Mouse (Mus musculus) liver, embryonic 16.5 days (tissue): ENCODE measurements around the gene Ppia. TPM values are rescaled to one million over a fixed set of nuclear protein-coding genes. Genes with fewer than 3 reads are reported as not detected.

Source experiments
- ATAC-seq: fragments of 200-750 bp; cut with Nextera tagmentation; 2 replicates; pipeline ENCODE4 v1.8.0; 2017; ENCODE audit warnings: low read depth, mild to moderate bottlenecking, moderate number of reproducible peaks, moderate library complexity
- H3K27ac ChIP-seq: fragments of 300-500 bp; sonication (generic); 2 replicates; pipeline ENCODE4 v1.5.1; 2014; ENCODE audit warnings: mild to moderate bottlenecking, low read length
- H3K27me3 ChIP-seq: fragments of 300-500 bp; sonication (generic); 2 replicates; pipeline ENCODE4 v1.6.1; 2014; ENCODE audit warnings: low read depth, low read length, mixed read lengths; ENCODE audit not compliant: control insufficient read depth, insufficient read depth
- H3K36me3 ChIP-seq: fragments of 300-500 bp; sonication (generic); 2 replicates; pipeline ENCODE4 v1.6.1; 2014; ENCODE audit warnings: mild to moderate bottlenecking; ENCODE audit not compliant: control insufficient read depth, insufficient read depth
- H3K4me1 ChIP-seq: fragments of 300-500 bp; sonication (generic); 2 replicates; pipeline ENCODE4 v1.6.1; 2014; ENCODE audit warnings: low read depth, low read length, mixed read lengths; ENCODE audit not compliant: control insufficient read depth
- H3K4me2 ChIP-seq: fragments of 300-500 bp; sonication (generic); 2 replicates; pipeline ENCODE4 v1.6.1; 2014; ENCODE audit warnings: low read depth, low read length, mixed read lengths
- H3K4me3 ChIP-seq: fragments of 300-500 bp; sonication (generic); 2 replicates; pipeline ENCODE4 v1.5.1; 2014; ENCODE audit warnings: low read depth, mild to moderate bottlenecking, low read length
- H3K9ac ChIP-seq: fragments of 300-500 bp; sonication (generic); 2 replicates; pipeline ENCODE4 v1.6.1; 2014; ENCODE audit warnings: low read depth, low read length
- H3K9me3 ChIP-seq: fragments of 300-500 bp; sonication (generic); replicated peaks from 2 replicates; pipeline ENCODE4 v1.6.1; 2016; ENCODE audit warnings: low read length; ENCODE audit not compliant: control insufficient read depth
- WGBS: fragments of 180-500 bp; shearing (Covaris S2); extraction: QIAGEN DNeasy Blood & Tissue Kit; methylation state at CpG from one replicate; pipeline ENCODE4 v1.1.7; 2014; ENCODE audit not compliant: insufficient replicate concordance; 5-methylcytosine and 5-hydroxymethylcytosine counted together
- polyA plus RNA-seq: library from polyadenylated mRNA; unstranded; fragments of >200 nt; fragmentation: Nextera tagmentation; extraction: Ambion mirVana; gene quantifications from 2 replicates; pipeline ENCODE4 v1.2.1, GENCODE M21; 2015

The Ppia gene
- polyA plus RNA-seq, 1 experiment from 2014 or later, result 2,023 TPM

GRCm38 (mm10) chr11:6398141-6398540, 17.1 kb upstream of the Ppia start:
- no peak overlapping the region for H3K4me3 ChIP-seq
- H3K27me3 ChIP-seq, result no peaks in the 10 kb centered on the region
- no peak overlapping the region for H3K27ac ChIP-seq
- no peaks in the 10 kb centered on the region for H3K9me3 ChIP-seq
- no peak overlapping the region for H3K9ac ChIP-seq
- no peak overlapping the region for H3K4me2 ChIP-seq
- H3K4me1 ChIP-seq, result no peaks in the 10 kb centered on the region
- WGBS, result 79% methylated on average over 10 of the region's 10 CpGs
- peaks cover 33% of the 10 kb centered on the region for H3K36me3 ChIP-seq
- no peak for ATAC-seq

GRCm38 (mm10) chr11:6402515-6403510, 12.4 kb upstream of the Ppia start:
- 77% methylated on average over 19 of the region's 19 CpGs for WGBS
- ATAC-seq, result peak; percentile 40; the same call in 1 of the 2 replicates

GRCm38 (mm10) chr11:6403830-6404405, 11.3 kb upstream of the Ppia start:
- no peak for ATAC-seq
- peaks cover 5% of the 10 kb centered on the region; the same call in 1 of the 2 replicates for H3K4me1 ChIP-seq
- no peak overlapping the region for H3K4me3 ChIP-seq
- 88% methylated on average over 5 of the region's 5 CpGs for WGBS
- no peak overlapping the region for H3K27ac ChIP-seq
- no peaks in the 10 kb centered on the region for H3K9me3 ChIP-seq
- H3K4me2 ChIP-seq, result no peak overlapping the region
- H3K9ac ChIP-seq, result no peak overlapping the region
- H3K27me3 ChIP-seq, result no peaks in the 10 kb centered on the region
- H3K36me3 ChIP-seq, result peaks cover 40% of the 10 kb centered on the region

More at GRCm38 (mm10) chr11:6402515-6403510, 12.4 kb upstream of the Ppia start:
- Histone ChIP-seq H3K27ac (no peak overlapping the region), H3K4me2 (no peak overlapping the region), H3K9me3 (no peaks in the 10 kb centered on the region), H3K27me3 (no peaks in the 10 kb centered on the region), H3K36me3 (peaks cover 40% of the 10 kb centered on the region), H3K4me1 (peaks cover 5% of the 10 kb centered on the region; the same call in 1 of the 2 replicates), H3K9ac (no peak overlapping the region), H3K4me3 (no peak overlapping the region)

- Histone ChIP-seq H3K4me2 (no peak overlapping the region), H3K27me3 (no peaks in the 10 kb centered on the region), H3K27ac (no peak overlapping the region), H3K9me3 (no peaks in the 10 kb centered on the region), H3K9ac (no peak overlapping the region), H3K36me3 (peaks cover 36% of the 10 kb centered on the region), H3K4me3 (no peak overlapping the region), H3K4me1 (peaks cover 5% of the 10 kb centered on the region; the same call in 1 of the 2 replicates)
- no peak for ATAC-seq
- 80% methylated on average over 9 of the region's 9 CpGs for WGBS
These were observed 10.3 kb upstream of the Ppia start for GRCm38 (mm10) chr11:6404699-6405566.

GRCm38 (mm10) chr11:6405591-6406081, 9.6 kb upstream of the Ppia start:
- no peak for ATAC-seq
- H3K9ac ChIP-seq, result no peak overlapping the region
- no peaks in the 10 kb centered on the region for H3K9me3 ChIP-seq
- no peaks in the 10 kb centered on the region for H3K27me3 ChIP-seq
- H3K4me1 ChIP-seq, result peaks cover 5% of the 10 kb centered on the region; the same call in 1 of the 2 replicates
- H3K4me3 ChIP-seq, result no peak overlapping the region
- WGBS, result 77% methylated on average over 4 of the region's 4 CpGs
- H3K36me3 ChIP-seq, result peaks cover 36% of the 10 kb centered on the region
- no peak overlapping the region for H3K27ac ChIP-seq
- no peak overlapping the region for H3K4me2 ChIP-seq

GRCm38 (mm10) chr11:6406251-6407161, 8.7 kb upstream of the Ppia start:
- 0 out of 2 replicates have a peak, but pooled peaks have one; percentile 9 for ATAC-seq
- Histone ChIP-seq H3K9me3 (no peaks in the 10 kb centered on the region), H3K4me1 (peaks cover 5% of the 10 kb centered on the region; the same call in 1 of the 2 replicates), H3K4me2 (no peak overlapping the region), H3K4me3 (no peak overlapping the region), H3K27ac (0 out of 2 replicates have a peak overlapping the region, but pooled peaks have one; percentile 7), H3K9ac (no peak overlapping the region; the same call in 1 of the 2 replicates), H3K27me3 (no peaks in the 10 kb centered on the region), H3K36me3 (peaks cover 32% of the 10 kb centered on the region)
- WGBS, result 54% methylated on average over 14 of the region's 14 CpGs

- ATAC-seq, result no peak
- H3K27ac ChIP-seq, result no peak overlapping the region
These were observed 8.1 kb upstream of the Ppia start for GRCm38 (mm10) chr11:6407162-6407621.

More at GRCm38 (mm10) chr11:6407162-6407621, 8.1 kb upstream of the Ppia start:
- Histone ChIP-seq H3K4me1 (peaks cover 5% of the 10 kb centered on the region), H3K36me3 (peaks cover 28% of the 10 kb centered on the region), H3K9ac (no peak overlapping the region), H3K27me3 (no peaks in the 10 kb centered on the region), H3K9me3 (no peaks in the 10 kb centered on the region), H3K4me3 (no peak overlapping the region), H3K4me2 (no peak overlapping the region)
- 66% methylated on average over 3 of the region's 3 CpGs for WGBS
